Mouse (Mus musculus) urinary bladder, postnatal 14 days (tissue): Measurements from ENCODE around the gene Myo16.
A peak's percentile ranks its signal among the peaks of the same experiment; 100 is the strongest.

ENCODE experiments used
- DNase-seq: peaks from one replicate; pipeline ENCODE4 v3.0.0; 2021; ENCODE audit warnings: low spot score

The Myo16 gene

DNA sequence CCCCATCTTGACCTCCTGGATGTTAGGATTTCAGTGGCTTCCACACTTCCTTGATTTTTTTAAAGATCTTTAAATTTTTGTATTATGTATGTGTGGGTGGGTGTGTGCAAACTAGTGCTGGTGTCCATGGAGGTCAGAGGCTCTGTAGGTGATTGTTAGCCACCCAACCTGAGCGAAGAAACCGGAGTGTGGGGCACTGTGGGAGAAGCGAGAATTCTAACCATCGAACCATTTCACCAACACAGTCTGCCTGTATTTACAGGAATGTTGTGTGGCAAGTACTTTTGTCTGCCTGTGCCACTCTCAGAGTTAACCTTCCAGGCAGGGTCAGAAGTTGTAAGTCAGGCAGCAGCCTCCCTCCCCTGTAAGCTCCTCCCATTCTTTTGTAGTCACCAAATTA lies 22.3 kb downstream of the Myo16 start:
- no peak for DNase-seq

DNA sequence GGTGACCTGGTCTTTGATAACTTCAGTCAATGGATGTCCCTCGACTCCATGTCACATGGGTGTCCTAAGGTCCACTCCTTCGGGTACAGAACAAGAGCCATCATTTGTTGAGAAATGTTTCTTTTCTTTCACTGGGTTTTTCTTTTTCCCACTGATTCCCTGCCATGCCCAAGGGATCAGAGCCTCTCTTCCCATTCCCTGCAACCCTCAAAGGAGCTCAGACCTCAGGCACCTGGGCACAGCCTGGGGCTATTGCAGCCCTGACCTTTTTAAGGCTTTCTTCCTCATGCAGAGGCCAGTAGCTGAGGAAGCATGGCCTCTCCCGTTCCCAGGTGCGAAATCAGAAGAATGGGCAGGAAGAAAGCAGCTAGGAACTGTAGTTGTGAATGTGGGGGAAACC lies 23.4 kb downstream of the Myo16 start:
- DNase-seq = no peak

DNA sequence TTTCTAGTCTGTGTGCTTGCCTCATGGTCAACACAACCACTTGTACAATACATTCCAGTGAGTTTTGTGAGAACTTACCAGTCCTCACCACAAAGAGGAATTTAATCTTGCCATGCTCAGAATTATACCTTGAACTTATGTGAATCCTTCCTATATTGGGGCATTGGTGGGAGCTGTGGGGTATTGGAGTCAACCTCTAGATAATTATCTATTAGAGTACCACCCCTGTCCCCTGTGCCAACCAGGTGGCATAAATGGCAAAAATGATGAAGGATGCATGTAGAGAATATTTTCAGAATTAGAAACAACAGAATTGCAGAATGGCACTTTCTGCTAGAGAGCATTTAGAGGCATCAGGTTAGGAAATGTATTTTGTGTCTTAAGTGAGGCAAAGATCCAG lies 25.3 kb downstream of the Myo16 start:
- no peak for DNase-seq

DNA sequence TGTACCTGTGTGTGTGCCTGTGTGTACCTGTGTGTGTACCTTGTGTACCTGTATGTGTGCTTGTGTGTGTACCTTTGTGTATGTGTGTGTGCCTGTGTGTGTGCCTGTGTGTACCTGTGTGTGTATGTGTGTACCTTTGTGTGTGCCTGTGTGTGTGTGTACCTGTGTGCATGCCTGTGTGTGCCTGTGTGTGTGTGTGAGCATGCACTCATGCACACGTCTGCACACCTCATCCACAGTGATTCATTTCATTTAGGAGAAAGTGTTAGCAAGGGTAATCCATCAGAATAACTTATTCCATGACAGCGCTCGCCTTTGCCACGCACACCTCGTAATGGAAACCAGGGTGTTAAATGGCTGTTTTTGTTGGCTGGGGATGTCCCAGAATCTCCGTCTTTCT lies 36.9 kb downstream of the Myo16 start:
- no peak for DNase-seq

DNA sequence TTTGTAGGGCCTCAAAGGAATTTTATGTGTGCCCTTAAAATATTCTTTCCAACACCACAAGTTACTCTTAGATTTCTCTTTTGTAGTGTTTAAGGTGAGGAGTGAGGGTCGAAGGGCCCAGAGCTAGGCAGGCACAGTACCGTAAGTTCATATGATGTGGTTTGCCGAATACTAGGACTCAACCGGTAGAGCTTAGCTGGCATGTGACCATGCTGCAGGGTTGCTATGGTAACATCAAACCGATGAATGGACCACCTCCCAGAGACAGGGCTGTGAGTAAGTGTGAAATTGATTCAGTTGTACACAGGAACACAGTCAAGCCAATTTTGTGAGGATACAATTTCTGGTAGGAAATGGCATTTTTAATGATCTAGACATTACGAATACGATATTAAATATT lies 44.5 kb downstream of the Myo16 start:
- no peak for DNase-seq

DNA sequence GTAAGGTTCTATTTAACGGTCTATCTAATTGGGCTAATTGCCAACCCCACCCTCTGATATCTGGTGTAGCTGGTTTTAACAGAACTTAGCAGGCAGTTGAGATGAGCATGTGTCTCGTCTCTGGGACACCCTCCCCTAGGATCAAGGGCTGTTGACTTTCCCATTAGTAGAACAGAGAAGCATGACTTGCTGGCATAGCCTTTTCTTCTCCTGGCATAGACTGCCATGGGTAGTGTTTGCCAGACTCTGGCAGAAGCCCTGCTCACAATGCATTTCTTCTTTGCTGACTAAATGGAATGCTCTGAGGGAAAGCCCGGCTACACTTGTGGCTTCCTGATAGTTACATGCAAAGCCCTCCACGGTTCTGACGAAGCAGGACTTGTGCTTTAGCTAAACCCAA lies 45.6 kb downstream of the Myo16 start:
- DNase-seq = no peak

DNA sequence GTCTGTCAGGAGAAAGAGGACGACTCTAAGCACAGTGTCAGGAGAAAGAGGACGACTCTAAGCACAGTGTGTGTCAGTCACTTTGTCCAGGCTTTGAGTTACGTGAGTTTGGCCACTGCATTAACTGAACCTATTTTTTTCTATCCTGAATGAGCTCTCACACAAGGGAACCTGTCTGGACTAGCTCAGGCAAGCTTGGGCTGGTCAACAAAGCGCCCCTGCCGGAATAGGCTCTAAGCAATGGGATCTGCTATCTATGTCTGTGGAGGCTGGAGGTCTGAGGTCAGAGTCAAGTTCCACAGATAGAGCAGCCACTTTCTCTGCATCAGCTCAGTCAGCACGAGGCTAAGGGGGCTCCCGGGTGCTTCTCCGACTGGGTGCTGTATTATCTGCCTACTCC lies 46.3 kb downstream of the Myo16 start:
- no peak for DNase-seq

DNA sequence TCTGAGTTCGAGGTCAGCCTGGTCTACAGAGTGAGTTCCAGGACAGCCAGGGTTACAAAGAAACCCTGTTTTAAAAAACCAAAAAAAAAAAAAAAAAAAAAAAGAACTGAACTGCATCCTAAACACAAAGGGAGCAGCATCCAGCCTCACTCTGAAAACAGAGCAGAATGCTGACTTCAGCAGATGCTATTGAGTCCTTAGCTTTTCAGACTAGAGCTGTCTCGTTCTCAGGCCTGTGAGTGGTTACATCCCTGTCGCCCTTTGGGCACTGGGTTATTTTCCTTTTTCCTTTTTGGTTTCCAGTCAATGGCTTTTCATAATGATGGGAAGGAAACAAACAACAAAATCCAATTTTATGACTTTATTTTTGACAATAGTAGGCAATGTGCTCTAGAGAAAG lies 61.3 kb downstream of the Myo16 start:
- DNase-seq = no peak

DNA sequence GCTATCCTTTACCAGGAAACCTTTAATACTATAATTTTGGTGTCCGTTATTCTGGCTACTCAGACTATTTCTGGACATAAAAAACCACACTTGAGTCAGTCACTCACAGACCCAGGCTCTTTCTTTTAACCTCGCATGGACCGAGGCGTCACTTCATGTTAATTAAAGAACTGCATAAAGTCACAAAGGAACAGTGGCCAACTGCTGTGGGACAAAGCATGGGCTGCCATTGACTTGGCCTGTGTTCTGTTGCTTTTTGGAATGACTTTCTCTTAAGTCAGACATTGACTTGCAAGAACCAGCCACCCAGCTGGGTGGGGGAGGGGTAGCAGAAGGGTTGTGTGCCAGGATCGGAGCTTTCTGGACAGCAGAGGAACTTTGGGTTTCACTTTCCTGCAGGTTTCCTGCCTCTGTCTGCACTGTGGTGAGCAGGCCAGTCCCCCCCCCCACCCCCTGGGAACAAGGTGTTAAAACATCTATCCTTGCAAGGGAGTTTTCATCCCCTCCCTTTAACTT lies 66.1 kb downstream of the Myo16 start:
- no peak for DNase-seq

DNA sequence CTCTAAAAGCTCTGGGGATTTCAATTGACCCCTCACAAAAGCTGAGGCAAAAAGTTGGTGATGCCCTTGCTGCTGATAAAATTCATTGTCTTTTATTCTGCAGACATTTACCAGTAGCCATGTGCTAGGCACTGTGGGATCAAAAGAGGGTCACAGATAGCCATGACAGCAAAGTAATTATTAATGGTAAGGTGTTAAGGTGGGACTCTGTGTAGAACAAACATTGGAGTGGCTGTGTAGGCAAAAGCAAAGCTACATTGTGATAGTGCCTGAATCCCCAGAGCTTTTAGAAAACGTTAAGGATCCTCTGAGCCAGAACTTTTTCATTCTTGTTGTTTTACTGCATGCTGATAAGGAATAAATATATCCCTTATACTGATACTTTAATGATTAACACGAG lies 69.1 kb downstream of the Myo16 start:
- no peak for DNase-seq

DNA sequence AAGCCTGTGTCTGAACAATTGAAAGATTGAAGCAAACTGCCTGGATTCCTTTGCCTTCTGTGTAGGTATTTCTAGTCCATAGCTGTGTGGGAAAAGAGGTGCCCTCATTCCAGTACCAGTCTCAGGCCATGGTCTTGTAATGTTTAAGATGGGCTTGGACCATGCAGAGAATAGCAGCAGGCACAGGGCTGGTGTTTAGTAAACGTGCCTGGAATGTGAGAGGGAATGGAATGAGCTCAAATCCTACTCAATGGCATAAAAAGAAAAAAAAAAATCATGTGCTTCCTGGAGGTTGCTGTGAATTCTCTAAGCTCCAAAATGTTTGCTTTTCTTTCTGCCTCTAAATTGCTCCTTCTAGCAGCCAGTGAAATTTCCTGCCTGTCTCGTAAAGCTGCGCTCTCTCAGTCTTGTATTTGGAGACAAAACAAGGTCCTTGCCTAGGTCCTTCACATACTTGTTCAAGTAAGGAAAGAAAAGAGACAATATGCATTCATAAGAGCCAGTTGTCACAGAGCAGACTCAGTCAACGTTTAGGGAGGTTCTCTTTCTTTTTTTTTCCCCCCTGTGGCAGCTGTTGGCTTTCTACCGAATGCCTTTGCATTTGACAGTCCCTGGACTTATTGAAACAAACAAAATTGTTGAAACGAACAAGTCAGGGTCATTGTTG lies 70.0 kb downstream of the Myo16 start:
- DNase-seq = no peak

DNA sequence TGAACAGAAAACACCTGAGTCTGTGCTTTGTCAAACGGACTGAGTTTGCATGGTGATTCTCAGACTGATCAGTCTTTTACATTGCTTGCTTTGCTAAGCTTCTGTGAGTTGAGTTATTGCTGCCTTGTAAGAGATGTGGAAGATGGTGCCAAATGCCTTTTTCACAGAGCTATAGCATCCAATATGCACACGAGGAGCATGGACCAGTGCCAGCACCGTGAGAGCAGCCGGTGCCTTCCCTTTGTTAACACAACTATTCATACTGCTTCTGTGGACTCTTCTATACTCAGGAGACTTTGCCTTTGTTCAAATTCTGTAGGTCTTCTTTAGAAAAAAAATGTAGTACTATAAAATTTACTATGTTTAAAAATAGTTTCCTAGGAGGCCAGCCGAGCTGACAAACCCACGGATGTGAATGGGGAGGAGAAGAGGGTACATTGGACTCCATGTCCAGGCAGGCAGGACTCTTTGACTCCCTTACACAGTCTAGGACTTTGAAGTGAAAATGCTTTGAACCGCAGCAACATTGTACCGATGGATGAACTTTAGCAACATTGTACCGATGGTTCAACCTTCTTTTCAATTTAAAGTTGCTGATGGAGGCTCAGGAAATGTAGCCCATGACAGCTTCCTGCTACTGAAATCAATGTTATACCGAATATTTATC lies 70.7 kb downstream of the Myo16 start:
- DNase-seq = no peak

DNA sequence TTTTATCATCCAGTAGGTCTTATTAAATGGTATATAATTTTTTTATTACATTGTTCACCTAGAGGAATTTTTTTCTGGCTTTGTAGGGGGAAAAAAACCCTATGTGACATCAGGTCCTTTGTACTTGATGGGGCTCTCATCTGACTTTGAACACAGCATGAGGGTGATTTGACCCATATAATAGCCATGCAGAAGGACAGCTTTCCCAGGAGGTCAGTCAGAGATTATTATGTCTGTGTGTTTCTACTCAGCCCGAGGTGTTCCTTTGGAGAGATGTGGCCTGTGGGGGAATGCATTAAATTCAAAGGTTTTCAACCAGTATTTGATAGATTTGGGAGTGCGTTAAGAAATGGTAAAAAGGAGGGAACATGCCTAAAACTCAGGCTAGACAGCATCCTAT lies 71.3 kb downstream of the Myo16 start:
- DNase-seq = no peak

DNA sequence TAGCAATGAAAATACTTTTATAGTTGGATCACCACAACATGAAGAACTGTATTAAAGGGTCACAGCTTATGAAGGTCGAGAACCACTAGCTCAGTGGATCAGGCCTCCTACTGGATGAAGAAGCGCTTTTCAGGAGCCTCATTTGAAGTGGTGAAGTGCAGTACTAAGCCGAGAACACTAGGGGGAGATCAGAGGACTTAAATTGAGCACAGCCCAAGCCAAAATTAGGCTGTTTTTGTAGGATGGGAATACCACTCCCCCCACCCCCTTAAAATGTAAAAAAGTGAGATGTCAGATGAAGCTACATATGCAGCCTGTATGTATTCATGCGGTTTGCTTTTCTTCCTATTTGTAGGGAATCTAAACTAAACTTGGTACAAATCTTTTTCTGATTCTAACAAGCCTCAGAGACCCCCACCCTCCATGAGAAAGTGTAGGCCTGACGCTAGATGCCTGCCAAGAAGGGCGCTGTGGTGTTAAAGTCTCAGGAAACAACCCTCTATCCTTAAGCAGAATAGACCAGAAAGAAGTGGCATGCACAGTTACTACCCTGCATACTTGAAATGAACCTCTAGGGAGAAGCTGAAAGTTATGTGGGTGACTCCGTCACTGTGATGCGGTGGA lies 77.1 kb downstream of the Myo16 start:
- peak; percentile 32 for DNase-seq

DNA sequence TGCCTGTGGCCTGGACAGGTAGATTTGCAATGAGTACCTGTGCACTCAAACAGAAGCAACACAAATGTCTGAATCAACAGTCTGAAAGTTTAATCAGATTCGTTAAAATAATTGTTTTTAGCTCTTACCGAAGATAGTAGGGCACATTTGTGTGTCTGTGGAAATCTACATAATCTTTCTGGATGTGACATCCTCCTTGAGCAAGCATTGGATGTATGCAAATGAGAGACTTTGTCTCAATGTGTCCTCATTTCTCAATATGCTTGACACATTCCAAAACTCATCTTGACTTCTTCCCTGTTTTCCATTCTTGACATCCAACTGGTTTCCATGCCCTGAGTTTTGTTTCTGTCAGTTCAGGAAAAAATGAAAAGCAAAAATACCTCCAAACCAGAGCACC lies 80.8 kb downstream of the Myo16 start:
- DNase-seq = no peak

DNA sequence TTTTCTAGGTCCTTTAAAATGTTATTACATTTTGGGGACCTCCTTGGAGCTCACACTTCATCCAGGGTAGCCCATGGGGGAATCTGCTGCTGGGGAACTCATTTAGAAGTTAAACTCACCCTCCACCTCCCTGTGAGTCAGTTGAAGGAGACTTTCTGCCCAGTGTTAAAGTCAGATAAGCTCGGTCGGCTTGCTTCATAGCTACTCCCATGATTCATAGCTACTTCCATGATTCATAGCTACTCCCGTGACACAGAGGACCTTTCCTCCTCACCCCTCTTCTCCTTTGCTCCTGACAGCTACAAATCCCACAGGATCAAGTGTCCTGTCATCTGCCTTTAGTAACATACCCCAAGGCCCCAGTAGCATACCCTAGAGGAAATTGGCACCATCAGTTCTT lies 89.6 kb downstream of the Myo16 start:
- DNase-seq = no peak

DNA sequence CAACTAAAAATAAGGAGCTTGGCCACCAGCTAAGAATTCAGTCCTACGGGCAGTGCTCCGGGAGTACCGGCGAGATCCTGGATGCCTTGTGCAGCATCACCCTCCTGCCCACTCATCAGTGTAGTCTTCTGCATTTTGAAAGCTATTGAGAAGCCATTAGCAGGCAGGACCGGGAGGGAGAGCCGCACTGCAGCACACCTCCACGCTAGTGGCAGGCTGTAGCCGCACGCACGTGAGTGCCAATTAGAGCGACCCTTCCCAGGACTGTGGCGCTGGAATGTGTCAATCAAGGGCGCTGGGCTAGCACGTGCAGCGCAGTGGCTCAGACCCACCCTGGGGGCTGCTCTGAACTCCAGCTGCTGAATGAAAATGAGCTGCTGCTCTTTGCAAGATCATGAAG lies 95.4 kb downstream of the Myo16 start:
- no peak for DNase-seq

DNA sequence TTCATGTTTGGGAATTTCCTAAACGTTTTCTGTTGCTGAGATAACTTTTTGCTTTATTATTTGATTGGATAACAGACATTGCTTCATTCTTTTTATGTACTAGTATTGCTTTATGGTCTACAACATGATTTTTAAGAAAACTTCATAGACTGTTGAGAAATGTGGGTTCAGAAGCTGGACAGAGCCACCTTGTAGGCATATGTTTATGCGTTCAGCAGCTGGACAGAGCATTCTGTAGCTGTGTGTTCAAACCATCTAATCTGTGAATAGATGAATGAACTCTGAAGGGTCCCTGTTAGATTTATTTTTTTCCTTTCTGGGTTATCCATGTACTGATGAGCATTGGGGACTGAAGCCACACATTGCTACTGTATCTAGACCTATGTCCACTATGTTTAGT lies 102.0 kb downstream of the Myo16 start:
- DNase-seq = no peak

DNA sequence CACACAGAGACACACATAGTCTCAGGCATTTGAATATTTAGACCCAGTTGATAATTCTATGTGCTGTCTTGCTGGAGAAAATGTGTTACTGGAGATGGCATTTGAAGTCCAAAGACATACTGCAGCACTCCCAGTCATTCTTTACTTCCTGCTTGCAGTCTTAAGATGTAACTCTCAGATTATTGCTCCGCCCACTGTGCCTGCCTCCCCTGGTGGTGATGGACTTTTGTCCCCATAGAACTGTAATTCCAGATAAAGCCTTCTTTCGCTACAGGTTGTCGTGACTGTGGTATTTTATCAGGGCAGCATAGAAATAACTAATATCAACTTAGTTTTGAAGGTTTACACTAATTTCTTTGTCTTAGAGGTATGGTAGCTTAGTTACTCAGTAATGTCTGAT lies 102.9 kb downstream of the Myo16 start:
- no peak for DNase-seq

DNA sequence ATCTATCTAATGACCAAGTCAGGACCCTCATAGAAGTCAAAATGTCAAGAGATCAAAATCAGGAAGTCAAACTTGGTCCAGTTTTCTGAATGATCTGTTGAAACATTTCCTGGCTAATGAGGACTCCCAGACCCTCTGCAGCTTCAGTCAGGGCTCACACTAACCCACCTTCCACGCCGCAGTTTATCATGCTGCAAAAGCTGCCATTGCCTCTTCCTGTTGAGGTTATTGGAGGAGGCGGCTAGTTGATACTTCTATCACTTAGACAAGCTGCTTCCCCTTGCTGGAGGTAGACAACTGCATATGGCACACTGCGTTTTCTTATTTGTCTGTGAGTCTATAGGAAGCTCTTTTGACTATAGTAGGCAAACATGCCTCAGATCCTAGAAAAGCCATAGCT lies 116.4 kb downstream of the Myo16 start:
- no peak for DNase-seq

DNA sequence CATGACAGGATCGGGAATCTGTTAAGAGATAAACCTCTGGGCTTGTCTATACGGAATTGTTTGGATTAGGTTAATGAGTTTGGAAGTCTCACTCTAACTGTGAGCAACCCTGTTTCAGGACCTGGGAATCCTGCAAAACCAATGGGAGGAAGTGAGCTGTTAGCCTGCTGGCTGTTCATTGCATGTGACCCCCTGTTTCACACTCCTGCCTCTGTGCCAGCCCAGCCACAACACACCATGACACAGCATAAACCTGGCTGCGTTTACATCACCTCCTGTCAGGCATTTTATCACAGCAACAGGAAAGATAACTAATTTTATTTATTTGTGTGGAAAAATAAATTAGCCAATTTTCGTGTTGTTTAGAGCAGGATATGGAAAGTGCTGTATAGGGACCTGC lies 138.9 kb downstream of the Myo16 start:
- no peak for DNase-seq

DNA sequence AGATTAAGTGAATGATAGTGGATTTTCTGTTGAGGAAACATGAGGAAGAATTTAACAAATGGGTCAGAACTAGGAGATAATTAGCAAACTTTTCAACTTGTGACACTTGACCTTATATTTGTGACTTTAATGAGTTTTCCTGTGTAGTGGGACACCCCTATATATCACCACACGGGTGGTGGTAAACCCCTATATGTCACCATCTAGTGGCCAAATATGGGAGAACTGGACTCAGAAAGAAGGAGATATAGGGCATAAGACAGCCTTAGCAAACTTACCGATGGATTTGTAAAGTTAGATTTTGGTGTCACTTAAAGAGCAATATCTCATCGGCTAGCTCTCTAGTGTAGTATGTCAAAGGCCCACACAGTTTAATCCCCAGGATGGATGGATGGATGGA lies 147.1 kb downstream of the Myo16 start:
- no peak for DNase-seq

DNA sequence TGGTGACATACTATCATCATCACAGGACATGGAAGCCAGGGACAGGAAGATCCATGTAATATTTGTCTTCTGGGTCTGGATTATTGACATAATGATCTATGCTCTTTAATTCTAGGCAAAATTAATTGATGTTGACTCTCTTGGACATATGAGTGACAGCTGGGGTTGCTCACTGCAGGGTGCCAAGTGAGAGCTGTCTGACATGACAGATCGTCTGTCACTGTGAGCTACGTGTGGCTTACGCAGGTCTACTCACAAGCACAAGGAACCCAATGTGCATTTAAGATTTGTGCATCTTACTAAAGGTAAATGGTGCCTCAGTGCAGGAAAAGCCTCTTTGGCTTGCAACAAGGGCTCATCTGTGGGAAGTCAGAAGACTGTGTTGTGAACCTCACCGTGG lies 149.3 kb downstream of the Myo16 start:
- DNase-seq = no peak

DNA sequence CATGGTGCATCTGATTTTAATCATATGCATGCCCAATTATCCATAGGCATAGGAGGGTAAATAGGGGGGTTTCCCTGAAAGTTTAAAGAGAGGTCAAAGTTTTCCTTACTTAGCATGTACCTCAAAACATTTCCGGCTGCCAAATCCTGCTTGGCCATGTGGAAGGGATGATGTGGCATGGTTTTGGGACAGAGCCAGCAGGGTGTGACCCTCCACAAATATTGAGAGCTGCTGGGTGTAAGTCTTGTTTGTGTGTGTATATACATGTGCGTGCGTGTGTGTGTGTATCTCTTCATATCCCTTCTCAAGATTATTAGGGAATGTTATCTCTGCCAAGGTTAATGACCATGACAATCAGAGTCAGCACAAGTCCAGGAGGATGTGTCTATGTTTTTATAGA lies 150.3 kb downstream of the Myo16 start:
- no peak for DNase-seq
